Mouse (Mus musculus): ENCODE measurements around the gene Hes5.

Hes5 gene

GRCm38 (mm10) chr4:154960690-154961225, at the start of gene Hes5:
Gene Hes5 (plus strand): TSS chr4:154960923.
- DNase-seq: peak; percentile 98

- DNase-seq: no peak
Measured at GRCm38 (mm10) chr4:154911644-154912043, 49.1 kb upstream of the Hes5 start.

- no peak for DNase-seq
Measured at GRCm38 (mm10) chr4:154913845-154914244, 46.9 kb upstream of the Hes5 start.

- DNase-seq: no peak
Measured at GRCm38 (mm10) chr4:154914252-154914651, 46.5 kb upstream of the Hes5 start.

- DNase-seq: no peak
Measured at GRCm38 (mm10) chr4:154914707-154915106, 46.0 kb upstream of the Hes5 start.

- no peak for DNase-seq
Measured at GRCm38 (mm10) chr4:154915286-154915685, 45.4 kb upstream of the Hes5 start.

GRCm38 (mm10) chr4:154916662-154917061, 44.1 kb upstream of the Hes5 start:
- no peak for DNase-seq

GRCm38 (mm10) chr4:154922291-154922690, 38.4 kb upstream of the Hes5 start:
- no peak for DNase-seq

- no peak for DNase-seq
Measured at GRCm38 (mm10) chr4:154922931-154923330, 37.8 kb upstream of the Hes5 start.

- no peak for DNase-seq
Measured at GRCm38 (mm10) chr4:154925413-154925812, 35.3 kb upstream of the Hes5 start.

GRCm38 (mm10) chr4:154926969-154927898, 33.5 kb upstream of the Hes5 start:
- DNase-seq: no peak

- DNase-seq: no peak
Measured at GRCm38 (mm10) chr4:154927899-154928337, 32.8 kb upstream of the Hes5 start.

- no peak for DNase-seq
Measured at GRCm38 (mm10) chr4:154928395-154929087, 32.2 kb upstream of the Hes5 start, which contains the start of gene Tnfrsf14. Gene Tnfrsf14 (minus strand): TSS chr4:154928563.

GRCm38 (mm10) chr4:154929088-154929660, 31.5 kb upstream of the Hes5 start:
- no peak for DNase-seq

- DNase-seq: peak; percentile 74
Measured at GRCm38 (mm10) chr4:154933306-154933907, 27.3 kb upstream of the Hes5 start.

- no peak for DNase-seq
Measured at GRCm38 (mm10) chr4:154934800-154935199, 25.9 kb upstream of the Hes5 start.

- DNase-seq: no peak
Measured at GRCm38 (mm10) chr4:154935788-154936187, 24.9 kb upstream of the Hes5 start.

GRCm38 (mm10) chr4:154936542-154937255, 24.0 kb upstream of the Hes5 start:
- DNase-seq: no peak

- no peak for DNase-seq
Measured at GRCm38 (mm10) chr4:154937746-154938145, 23.0 kb upstream of the Hes5 start.

- DNase-seq: no peak
Measured at GRCm38 (mm10) chr4:154940156-154940555, 20.6 kb upstream of the Hes5 start.

GRCm38 (mm10) chr4:154941831-154942230, 18.9 kb upstream of the Hes5 start:
- no peak for DNase-seq

Data from retina, postnatal 1 day (tissue).